Mouse (Mus musculus): ENCODE data around the gene Pafah1b3.

Pafah1b3 gene

DNA sequence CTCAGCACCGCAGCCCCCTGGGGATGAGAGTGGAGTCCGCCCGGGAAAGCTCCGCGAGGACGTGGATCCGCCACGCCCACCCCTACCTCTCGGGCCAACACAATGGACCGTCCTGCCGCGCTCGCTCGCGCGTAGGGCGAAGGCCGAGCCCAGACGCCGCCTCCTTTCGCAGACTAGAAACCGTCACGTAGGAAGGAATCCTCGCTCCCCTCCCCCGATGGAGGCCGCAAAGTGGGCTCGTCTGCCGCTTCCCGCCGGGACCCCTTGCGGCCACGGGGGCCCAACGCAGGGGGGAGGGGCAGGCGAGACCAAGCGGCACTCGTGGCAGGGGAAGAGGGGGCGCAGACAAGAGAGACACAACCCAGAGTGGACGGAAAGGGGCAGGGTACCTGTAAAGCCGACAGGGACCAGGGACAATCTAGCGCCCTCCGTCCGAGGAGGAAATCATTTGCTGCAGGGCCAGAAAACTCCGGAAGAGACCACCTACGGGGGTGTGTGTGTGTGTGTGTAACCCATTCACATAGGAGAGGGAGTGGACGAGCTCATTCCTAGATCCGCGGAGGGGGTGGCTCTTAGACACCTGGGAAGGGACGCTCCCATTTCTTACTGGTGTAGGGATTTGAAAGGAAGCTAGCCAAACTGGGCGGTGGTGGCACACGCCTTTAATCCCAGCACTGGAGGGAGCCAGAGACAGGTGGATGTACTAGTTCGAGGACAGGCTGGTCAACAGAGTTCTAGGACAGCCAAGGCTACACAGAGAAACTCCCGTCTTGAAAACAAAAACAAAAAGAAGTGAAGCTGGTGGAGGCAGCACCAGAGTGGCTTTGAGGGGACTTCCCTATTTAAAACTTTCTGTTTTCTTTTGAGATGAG lies at the start of gene Pafah1b3:
Gene Pafah1b3, minus strand, starts transcription at position 533 of the 872 bp plus-strand sequence.
- under 1% methylated on average over 52 of the region's 52 CpGs for WGBS

- WGBS, result 62% methylated on average over 20 of the region's 20 CpGs
These were observed 43.4 kb upstream of the Pafah1b3 start for GRCm38 (mm10) chr7:25341000-25341784.

DNA sequence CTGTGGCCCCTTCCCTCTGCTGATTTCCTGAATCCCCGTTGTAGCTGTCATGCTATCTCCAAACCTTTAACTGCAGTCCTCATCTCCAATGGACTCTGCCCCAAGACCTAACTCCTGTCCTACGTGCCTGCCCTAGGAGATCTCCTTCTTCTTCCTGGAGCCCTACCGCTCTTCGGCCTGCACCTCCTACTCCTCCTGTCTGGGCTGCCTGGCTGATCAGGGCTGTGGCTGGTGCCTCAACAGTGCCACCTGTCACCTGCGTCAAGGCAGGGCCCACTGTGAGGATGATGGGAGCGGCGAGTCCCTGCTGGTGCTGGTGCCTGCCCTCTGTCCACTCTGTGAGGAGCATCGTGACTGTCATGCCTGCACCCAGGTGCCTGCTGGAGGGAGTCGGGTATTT lies 41.5 kb upstream of the Pafah1b3 start:
- 87% methylated on average over 9 of the region's 9 CpGs for WGBS

GRCm38 (mm10) chr7:25334472-25334871 lies 36.7 kb upstream of the Pafah1b3 start:
- WGBS, result 79% methylated on average over 12 of the region's 12 CpGs

GRCm38 (mm10) chr7:25333596-25334307 lies 36.0 kb upstream of the Pafah1b3 start:
- 42% methylated on average over 16 of the region's 16 CpGs for WGBS

- 75% methylated on average over 8 of the region's 8 CpGs for WGBS
These were observed 28.4 kb upstream of the Pafah1b3 start for GRCm38 (mm10) chr7:25326233-25326632.

GRCm38 (mm10) chr7:25325431-25325830 lies 27.6 kb upstream of the Pafah1b3 start:
- 92% methylated on average over 6 of the region's 6 CpGs for WGBS

DNA sequence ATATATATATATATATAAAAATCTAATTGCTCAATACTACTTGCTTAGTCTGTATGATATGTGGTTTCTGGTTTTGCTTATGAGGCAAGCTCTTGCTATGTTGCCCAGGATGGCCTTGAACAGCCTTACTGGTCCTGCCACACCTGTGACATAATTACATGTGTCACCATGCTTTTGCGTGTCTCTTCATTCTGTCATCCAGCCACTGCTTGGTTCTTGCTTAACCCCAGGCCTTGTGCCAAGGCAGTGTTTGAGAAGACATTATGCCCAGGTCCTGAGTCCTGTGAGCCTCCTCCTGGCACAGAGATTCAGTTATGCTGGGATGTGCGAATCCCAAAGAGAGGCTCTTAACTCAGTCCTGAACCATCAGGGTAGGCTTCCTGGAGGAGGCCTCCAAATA lies 25.4 kb upstream of the Pafah1b3 start:
- WGBS, result 88% methylated on average over 2 of the region's 2 CpGs

DNA sequence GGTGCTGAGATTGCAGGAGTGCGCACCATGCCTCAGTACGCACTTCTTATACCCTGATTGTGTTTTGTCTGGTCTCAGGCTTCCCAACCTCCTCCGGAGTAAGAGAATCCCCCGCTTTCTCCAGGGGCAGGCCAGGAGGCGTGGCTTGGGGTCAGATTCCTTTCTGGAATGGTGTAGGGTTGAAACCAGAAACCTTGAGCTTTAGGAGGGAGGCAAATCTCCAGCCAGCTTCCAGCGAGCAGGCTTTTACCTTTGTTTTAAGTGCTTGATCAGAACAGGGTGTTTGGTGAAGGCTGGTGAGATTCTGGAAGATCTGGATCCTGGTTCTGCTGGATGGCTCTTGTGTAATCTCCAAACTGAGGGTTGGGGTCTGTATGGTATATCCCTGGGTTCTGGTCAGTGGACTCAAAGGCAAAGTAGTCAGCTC lies 24.3 kb upstream of the Pafah1b3 start:
- WGBS, result 47% methylated on average over 6 of the region's 6 CpGs

DNA sequence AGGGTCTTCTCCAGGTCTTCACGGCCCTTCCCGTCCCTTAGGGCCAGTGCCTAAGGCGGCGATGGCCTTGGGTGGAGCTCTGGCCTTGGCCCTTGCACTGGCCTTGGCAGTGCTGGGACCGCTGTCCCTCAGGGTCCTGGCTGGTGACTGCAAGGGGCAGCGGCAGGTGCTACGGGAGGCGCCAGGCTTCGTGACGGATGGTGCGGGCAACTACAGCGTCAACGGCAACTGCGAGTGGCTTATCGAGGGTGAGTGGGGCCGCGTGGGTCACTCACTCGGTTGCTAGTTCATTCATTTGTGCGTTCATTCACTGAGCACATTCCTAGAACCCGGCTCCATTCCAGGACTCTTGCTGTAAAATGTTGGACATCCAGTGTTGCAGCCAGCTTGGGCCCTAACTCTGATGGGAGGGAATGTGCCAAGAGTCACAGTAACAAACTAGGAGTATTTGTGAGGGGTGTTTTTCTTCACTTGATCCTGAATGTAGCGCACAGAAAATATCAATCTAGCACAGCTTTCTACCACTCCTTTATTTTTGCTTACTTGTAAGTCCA lies 19.7 kb upstream of the Pafah1b3 start:
- 13% methylated on average over 21 of the region's 21 CpGs for WGBS

DNA sequence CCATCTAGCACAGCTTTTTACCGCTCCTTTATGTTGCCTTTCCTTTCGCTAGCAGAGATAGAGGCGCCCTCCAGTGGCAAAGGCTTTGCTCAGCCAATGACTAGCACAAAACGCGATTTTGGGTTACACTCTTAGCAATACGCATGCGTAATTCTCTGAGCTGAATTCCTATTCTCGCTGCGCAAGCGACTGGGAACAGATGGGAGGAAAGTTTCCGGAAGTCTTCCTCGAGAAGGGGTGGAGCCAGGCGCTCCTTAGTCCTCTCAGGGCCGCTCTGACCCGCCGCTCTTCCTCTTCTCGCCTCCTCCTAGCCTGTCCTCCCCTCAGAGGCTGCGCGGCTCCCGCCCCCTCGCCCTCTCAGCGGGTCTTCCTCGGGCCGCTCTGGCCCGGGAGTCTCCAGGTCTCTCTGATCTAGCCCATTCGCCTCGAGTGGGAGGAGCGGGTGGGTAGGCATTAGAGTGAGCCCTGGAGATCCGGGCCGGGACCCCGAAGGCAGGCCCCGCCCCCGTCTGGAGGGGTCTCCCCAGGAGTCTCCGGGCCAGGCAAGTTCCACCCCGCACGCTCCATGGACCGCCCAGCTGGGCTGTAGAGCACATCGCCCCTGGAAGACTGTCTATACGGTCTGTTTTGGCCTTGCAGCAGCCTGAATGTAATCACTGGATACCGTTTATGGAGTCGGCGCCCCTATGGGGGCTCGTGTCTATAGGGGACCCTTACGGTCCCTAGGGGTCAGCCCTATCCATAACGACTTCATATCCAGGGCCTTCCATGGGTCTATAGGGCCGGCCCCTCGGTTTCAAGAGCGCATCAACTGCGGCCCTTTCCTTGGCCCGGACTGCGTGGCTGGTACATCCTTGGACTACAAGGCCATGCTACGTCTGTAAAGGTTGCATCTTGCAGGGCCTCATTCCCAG lies 19.0 kb upstream of the Pafah1b3 start, which contains the start of gene Megf8:
Gene Megf8, plus strand, starts transcription at position 633 of the 914 bp plus-strand sequence.
- 2% methylated on average over 52 of the region's 52 CpGs for WGBS

- 3% methylated on average over 67 of the region's 69 CpGs for WGBS
These were observed 17.7 kb upstream of the Pafah1b3 start for GRCm38 (mm10) chr7:25315306-25316041.

DNA sequence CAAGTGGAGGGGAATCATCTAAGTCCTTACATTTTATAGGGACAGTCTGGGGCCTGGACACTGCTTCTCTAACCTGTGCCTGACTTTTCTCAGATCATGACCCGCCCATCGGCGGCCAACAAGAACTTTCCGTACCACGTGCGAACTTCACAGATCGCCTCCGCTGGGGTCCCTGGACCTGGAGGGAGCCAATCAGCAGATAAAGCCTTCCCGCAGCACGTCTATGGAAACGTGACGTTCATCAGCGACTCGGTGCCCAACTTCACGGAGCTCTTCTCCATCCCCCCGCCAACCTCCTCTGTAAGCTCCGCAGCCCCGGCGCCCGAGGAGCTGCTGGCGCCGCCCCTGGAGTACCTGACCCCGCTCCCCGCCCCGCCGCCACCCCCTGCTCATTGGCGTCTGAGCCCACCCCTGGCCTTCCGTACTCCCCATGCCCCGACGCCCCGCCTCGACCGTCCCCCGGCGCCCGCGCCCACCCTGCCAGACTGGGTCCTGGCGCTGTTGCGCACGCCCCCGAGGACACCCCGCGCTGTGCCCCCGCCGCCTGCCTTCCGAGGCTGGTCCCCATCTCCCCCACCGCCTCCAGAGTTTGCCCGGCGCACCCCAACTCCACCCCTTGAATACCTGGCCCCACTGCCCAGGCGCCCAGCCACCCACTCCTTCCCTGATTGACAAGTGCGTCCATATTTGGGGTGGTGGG lies 17.0 kb upstream of the Pafah1b3 start:
- WGBS, result 24% methylated on average over 51 of the region's 51 CpGs

DNA sequence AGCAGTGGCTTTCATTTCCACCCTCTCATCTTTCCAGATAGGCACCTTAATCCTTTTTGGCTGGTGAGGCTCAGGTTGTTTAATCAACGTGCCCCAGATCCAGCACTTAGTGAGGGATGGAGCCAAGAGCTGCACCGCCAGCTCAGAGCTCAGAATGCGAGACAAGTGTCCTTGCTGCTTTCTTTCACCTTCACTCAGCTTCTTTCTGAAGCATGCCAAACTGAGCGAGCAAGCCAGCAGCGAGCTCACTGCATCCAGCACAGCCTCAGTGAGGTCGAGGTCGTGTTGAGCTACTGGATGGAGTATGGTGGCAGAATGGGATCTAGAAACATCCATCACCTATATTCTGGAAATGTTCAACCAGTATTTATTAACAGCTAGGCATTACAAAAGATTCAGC lies 15.5 kb upstream of the Pafah1b3 start:
- 56% methylated on average over 7 of the region's 7 CpGs for WGBS

DNA sequence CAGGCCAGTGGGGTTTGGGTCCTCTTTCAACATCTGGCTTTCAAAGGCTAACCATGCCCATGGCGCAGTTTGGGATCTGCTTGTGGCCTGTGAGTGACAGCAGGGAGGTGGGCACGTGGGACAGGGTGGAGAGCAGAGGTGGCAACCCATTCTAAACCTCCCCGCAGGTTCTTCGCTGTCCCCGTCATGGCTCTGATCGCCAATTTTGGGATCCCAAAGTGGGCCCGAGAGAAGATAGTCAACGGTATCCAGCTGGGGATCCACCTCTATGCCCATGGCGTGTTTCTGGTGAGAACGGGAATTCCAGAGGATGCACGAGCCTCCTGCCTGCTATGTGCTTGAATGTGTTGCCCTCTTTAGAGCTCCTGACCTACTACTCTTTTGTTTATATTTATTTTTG lies 13.4 kb upstream of the Pafah1b3 start:
- 90% methylated on average over 11 of the region's 11 CpGs for WGBS

GRCm38 (mm10) chr7:25309425-25309824 lies 11.6 kb upstream of the Pafah1b3 start:
- WGBS, result 90% methylated on average over 9 of the region's 9 CpGs

DNA sequence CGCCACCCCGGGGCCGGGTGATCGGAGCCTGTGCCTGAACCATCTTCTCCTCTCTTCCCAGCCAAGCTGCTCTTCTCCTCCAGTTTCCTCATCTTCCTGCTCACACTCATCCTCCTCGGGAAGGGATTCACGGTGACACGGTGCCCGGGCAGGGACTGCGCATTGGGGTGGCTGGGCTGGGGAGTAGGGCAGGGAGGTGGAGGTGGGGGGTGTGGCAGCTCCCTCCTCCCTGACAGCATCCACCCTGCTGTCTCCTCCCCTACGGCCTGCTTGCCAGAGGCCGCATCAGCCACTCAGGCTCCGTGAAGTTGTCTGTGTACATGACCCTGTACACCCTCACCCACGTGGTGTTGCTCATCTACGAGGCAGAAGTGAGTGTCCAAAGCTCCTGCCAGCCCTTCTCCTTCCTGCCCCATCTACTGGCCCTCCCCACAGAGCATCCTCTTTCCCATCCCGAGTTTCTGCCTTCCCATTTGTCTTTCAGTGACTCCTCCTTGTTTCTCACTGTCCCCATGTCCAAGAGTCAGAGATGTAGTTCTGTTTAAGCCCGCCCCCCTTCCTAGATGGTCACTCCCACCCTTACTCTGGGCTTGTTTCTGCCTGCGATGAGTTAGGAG lies 11.0 kb upstream of the Pafah1b3 start:
- WGBS, result 68% methylated on average over 17 of the region's 17 CpGs

GRCm38 (mm10) chr7:25306614-25306996 lies 8.8 kb upstream of the Pafah1b3 start:
- 30% methylated on average over 2 of the region's 2 CpGs for WGBS
